Mouse (Mus musculus): ENCODE measurements around the gene Acox3. TPM values are rescaled to one million over a fixed set of nuclear protein-coding genes. Genes with fewer than 3 reads are reported as not detected.

Acox3 gene
- polyA plus RNA-seq, 1 experiment = 63.0 TPM

GRCm38 (mm10) chr5:35591497-35591896, 8.7 kb downstream of the Acox3 start:
- no peak for DNase-seq (ENCODE audit: low read depth in 1 of 2, low spot score in 2 of 2)
- H3K27ac ChIP-seq (ENCODE audit: insufficient read depth, low read length) = no peak overlapping the region
- WGBS = 92% methylated on average over 4 of the region's 4 CpGs
- H3K4me1 ChIP-seq (ENCODE audit: control insufficient read depth, insufficient read depth, insufficient read length) = no peaks in the 10 kb centered on the region
- H3K27me3 ChIP-seq (ENCODE audit: control insufficient read depth, insufficient read depth, low read length) = no peaks in the 10 kb centered on the region
- TF ChIP-seq CTCF (IDR thresholded peaks at IDR 0.05; ENCODE audit: extremely low read depth, insufficient read depth, insufficient read length, insufficient replicate concordance) = no peak
- TF ChIP-seq POLR2A (IDR thresholded peaks at IDR 0.05; ENCODE audit: low read depth, low read length) = no peak
- H3K4me3 ChIP-seq (ENCODE audit: extremely low read depth, insufficient read depth, insufficient read length) = no peak overlapping the region
- H3K36me3 ChIP-seq (ENCODE audit: control insufficient read depth, insufficient read depth, low read length) = peaks cover 61% of the 10 kb centered on the region

GRCm38 (mm10) chr5:35592081-35592736, 9.4 kb downstream of the Acox3 start:
- Histone ChIP-seq H3K4me1 (ENCODE audit: control insufficient read depth, insufficient read depth, insufficient read length) (no peaks in the 10 kb centered on the region), H3K36me3 (ENCODE audit: control insufficient read depth, insufficient read depth, low read length) (peaks cover 66% of the 10 kb centered on the region), H3K27ac (ENCODE audit: insufficient read depth, low read length) (no peak overlapping the region), H3K27me3 (ENCODE audit: control insufficient read depth, insufficient read depth, low read length) (no peaks in the 10 kb centered on the region), H3K4me3 (ENCODE audit: extremely low read depth, insufficient read depth, insufficient read length) (no peak overlapping the region)
- no peak for DNase-seq (ENCODE audit: low read depth in 1 of 2, low spot score in 2 of 2)
- TF ChIP-seq POLR2A (IDR thresholded peaks at IDR 0.05; ENCODE audit: low read depth, low read length) = no peak
- 0 out of 2 replicates have a peak, but pooled peaks have one; percentile 3 for TF ChIP-seq CTCF (IDR thresholded peaks at IDR 0.05; ENCODE audit: extremely low read depth, insufficient read depth, insufficient read length, insufficient replicate concordance)
- WGBS = 93% methylated on average over 21 of the region's 21 CpGs

- Histone ChIP-seq H3K36me3 (ENCODE audit: control insufficient read depth, insufficient read depth, low read length) (peaks cover 72% of the 10 kb centered on the region), H3K27ac (ENCODE audit: insufficient read depth, low read length) (no peak overlapping the region)
These were observed 10.0 kb downstream of the Acox3 start for GRCm38 (mm10) chr5:35592824-35593223.

GRCm38 (mm10) chr5:35593272-35593671, 10.4 kb downstream of the Acox3 start:
- no peak for DNase-seq (ENCODE audit: low read depth in 1 of 2, low spot score in 2 of 2)
- no peaks in the 10 kb centered on the region for H3K27me3 ChIP-seq (ENCODE audit: control insufficient read depth, insufficient read depth, low read length)
- peaks cover 72% of the 10 kb centered on the region for H3K36me3 ChIP-seq (ENCODE audit: control insufficient read depth, insufficient read depth, low read length)

More at GRCm38 (mm10) chr5:35592824-35593223, 10.0 kb downstream of the Acox3 start:
- no peak for TF ChIP-seq CTCF (IDR thresholded peaks at IDR 0.05; ENCODE audit: extremely low read depth, insufficient read depth, insufficient read length, insufficient replicate concordance)
- no peak for TF ChIP-seq POLR2A (IDR thresholded peaks at IDR 0.05; ENCODE audit: low read depth, low read length)
- no peak overlapping the region for H3K4me3 ChIP-seq (ENCODE audit: extremely low read depth, insufficient read depth, insufficient read length)
- DNase-seq (ENCODE audit: low read depth in 1 of 2, low spot score in 2 of 2) = no peak
- H3K27me3 ChIP-seq (ENCODE audit: control insufficient read depth, insufficient read depth, low read length) = no peaks in the 10 kb centered on the region
- 91% methylated on average over 4 of the region's 4 CpGs for WGBS
- H3K4me1 ChIP-seq (ENCODE audit: control insufficient read depth, insufficient read depth, insufficient read length) = no peaks in the 10 kb centered on the region

DNA sequence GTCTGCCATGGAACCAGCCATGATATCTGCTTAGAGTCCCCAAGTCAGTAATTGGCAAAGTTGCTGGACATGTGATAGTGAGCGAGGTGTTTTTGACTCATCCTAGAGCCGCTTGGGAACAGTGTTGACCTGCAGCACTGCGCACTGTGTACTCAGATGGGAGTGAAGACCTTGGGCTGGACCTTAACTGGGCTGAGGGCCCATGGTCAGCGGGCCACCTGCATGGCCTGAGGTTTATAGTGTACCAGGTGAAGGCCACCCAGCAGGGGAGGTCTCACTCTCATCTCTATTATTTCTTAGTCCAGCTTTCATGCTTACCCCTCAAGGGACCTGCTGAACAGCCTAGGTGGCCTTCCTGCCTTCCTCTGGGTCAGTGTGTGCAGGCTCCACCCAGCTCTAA, 11.9 kb downstream of the Acox3 start:
- Histone ChIP-seq H3K4me1 (ENCODE audit: control insufficient read depth, insufficient read depth, insufficient read length) (no peaks in the 10 kb centered on the region), H3K27ac (ENCODE audit: insufficient read depth, low read length) (no peak overlapping the region), H3K36me3 (ENCODE audit: control insufficient read depth, insufficient read depth, low read length) (peaks cover 64% of the 10 kb centered on the region), H3K27me3 (ENCODE audit: control insufficient read depth, insufficient read depth, low read length) (no peaks in the 10 kb centered on the region), H3K4me3 (ENCODE audit: extremely low read depth, insufficient read depth, insufficient read length) (no peak overlapping the region)
- WGBS = 92% methylated on average over 4 of the region's 4 CpGs
- TF ChIP-seq POLR2A (IDR thresholded peaks at IDR 0.05; ENCODE audit: low read depth, low read length) (no peak), CTCF (IDR thresholded peaks at IDR 0.05; ENCODE audit: extremely low read depth, insufficient read depth, insufficient read length, insufficient replicate concordance) (no peak)
- no peak for DNase-seq (ENCODE audit: low read depth in 1 of 2, low spot score in 2 of 2)

More at GRCm38 (mm10) chr5:35593272-35593671, 10.4 kb downstream of the Acox3 start:
- WGBS = 93% methylated on average over 6 of the region's 6 CpGs
- TF ChIP-seq CTCF (IDR thresholded peaks at IDR 0.05; ENCODE audit: extremely low read depth, insufficient read depth, insufficient read length, insufficient replicate concordance) (no peak), POLR2A (IDR thresholded peaks at IDR 0.05; ENCODE audit: low read depth, low read length) (no peak)
- Histone ChIP-seq H3K4me1 (ENCODE audit: control insufficient read depth, insufficient read depth, insufficient read length) (no peaks in the 10 kb centered on the region), H3K27ac (ENCODE audit: insufficient read depth, low read length) (no peak overlapping the region), H3K4me3 (ENCODE audit: extremely low read depth, insufficient read depth, insufficient read length) (no peak overlapping the region)

- H3K4me3 ChIP-seq (ENCODE audit: extremely low read depth, insufficient read depth, insufficient read length) = no peak overlapping the region
- no peak overlapping the region for H3K27ac ChIP-seq (ENCODE audit: insufficient read depth, low read length)
- H3K27me3 ChIP-seq (ENCODE audit: control insufficient read depth, insufficient read depth, low read length) = no peaks in the 10 kb centered on the region
- 24% methylated on average over 4 of the region's 4 CpGs for WGBS
- no peaks in the 10 kb centered on the region for H3K4me1 ChIP-seq (ENCODE audit: control insufficient read depth, insufficient read depth, insufficient read length)
- TF ChIP-seq CTCF (IDR thresholded peaks at IDR 0.05; ENCODE audit: extremely low read depth, insufficient read depth, insufficient read length, insufficient replicate concordance) (peak; percentile 100), POLR2A (IDR thresholded peaks at IDR 0.05; ENCODE audit: low read depth, low read length) (no peak)
- H3K36me3 ChIP-seq (ENCODE audit: control insufficient read depth, insufficient read depth, low read length) = peaks cover 65% of the 10 kb centered on the region
- peak; percentile 15 to 65 for DNase-seq (ENCODE audit: low read depth in 1 of 2, low spot score in 2 of 2)
These were observed 12.9 kb downstream of the Acox3 start for GRCm38 (mm10) chr5:35595706-35596105.

Measured in spleen, adult 2 months (tissue).